Mouse (Mus musculus): Measurements from ENCODE around the gene Kcnip1. TPM values are rescaled to one million over a fixed set of nuclear protein-coding genes. Genes with fewer than 3 reads are reported as not detected.

The Kcnip1 gene
- polyA plus RNA-seq, 1 experiment from 2014 or later: 3.9 TPM

DNA sequence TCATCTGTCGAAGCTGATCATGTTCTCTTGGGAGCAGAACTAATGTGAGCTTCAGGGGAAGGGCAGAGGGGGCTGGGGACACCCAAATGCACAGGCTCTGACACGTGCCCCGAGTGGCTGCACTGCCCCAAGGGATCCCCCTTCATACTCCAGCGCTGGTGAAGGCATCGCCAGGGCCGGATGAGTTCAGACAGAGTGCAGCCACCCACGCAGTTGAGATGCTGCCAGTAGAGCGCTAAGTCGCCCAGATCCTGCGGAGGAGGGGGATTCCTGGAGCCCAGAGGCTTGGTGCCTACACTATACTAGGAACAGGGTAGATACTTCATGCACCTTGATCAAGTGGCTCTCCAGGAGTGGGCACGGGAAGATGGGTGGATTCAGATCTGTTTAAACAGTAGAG lies 143.3 kb downstream of the Kcnip1 start:
- H3K27me3 ChIP-seq (ENCODE audit: control insufficient read depth, insufficient read depth, low read length): no peaks in the 10 kb centered on the region
- no peak overlapping the region for H3K4me3 ChIP-seq (ENCODE audit: low read depth, low read length)
- TF ChIP-seq CTCF (IDR thresholded peaks at IDR 0.05; ENCODE audit: low read depth) (no peak), EP300 (optimal IDR thresholded peaks at IDR 0.05) (no peak)
- no peak overlapping the region for H3K4me2 ChIP-seq (replicated peaks; ENCODE audit: low read depth)
- WGBS: 41% methylated on average over 11 of the region's 11 CpGs
- H3K27ac ChIP-seq (replicated peaks): no peak overlapping the region
- H3K36me3 ChIP-seq (ENCODE audit: control insufficient read depth, insufficient read depth, low read length): no peaks in the 10 kb centered on the region
- no peaks in the 10 kb centered on the region for H3K9me3 ChIP-seq (ENCODE audit: control insufficient read depth, low read length)
- DNase-seq (ENCODE audit: low spot score): peak; percentile 32
- 0 out of 2 replicates have a peak, but pooled peaks have one; percentile 38 for ATAC-seq (ENCODE audit: low FRiP score, low TSS enrichment)
- H3K4me1 ChIP-seq (replicated peaks; ENCODE audit: control insufficient read depth, insufficient read depth): no peaks in the 10 kb centered on the region
- no peak overlapping the region for H3K9ac ChIP-seq (ENCODE audit: low read length)

DNA sequence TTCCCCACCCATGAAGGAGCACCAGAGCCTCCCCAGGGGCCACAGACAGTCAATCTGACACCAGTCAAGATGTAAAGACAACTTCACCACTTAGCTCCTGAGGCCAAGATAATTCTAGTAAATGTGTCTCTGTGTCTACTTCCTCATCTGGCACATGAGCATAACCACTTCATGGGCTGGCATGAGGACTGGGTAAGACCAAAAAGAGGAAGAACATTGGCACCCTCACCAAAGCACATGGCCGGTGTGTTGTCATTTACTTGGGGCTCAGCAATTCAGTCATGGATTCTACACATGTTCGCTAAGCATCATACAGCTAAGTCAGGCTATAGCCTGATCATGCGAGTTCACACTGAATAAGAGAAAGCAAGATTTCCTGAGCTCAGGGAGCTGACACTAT lies 144.3 kb downstream of the Kcnip1 start:
- Histone ChIP-seq H3K36me3 (ENCODE audit: control insufficient read depth, insufficient read depth, low read length) (no peaks in the 10 kb centered on the region), H3K9me3 (ENCODE audit: control insufficient read depth, low read length) (no peaks in the 10 kb centered on the region), H3K27me3 (ENCODE audit: control insufficient read depth, insufficient read depth, low read length) (no peaks in the 10 kb centered on the region), H3K9ac (ENCODE audit: low read length) (no peak overlapping the region), H3K4me3 (ENCODE audit: low read depth, low read length) (no peak overlapping the region), H3K4me2 (replicated peaks; ENCODE audit: low read depth) (no peak overlapping the region), H3K4me1 (replicated peaks; ENCODE audit: control insufficient read depth, insufficient read depth) (no peaks in the 10 kb centered on the region), H3K27ac (replicated peaks) (no peak overlapping the region)
- 95% methylated on average over 3 of the region's 3 CpGs for WGBS
- TF ChIP-seq CTCF (IDR thresholded peaks at IDR 0.05; ENCODE audit: low read depth): no peak
- TF ChIP-seq EP300 (optimal IDR thresholded peaks at IDR 0.05): no peak
- DNase-seq (ENCODE audit: low spot score) (no peak), ATAC-seq (ENCODE audit: low FRiP score, low TSS enrichment) (no peak)

DNA sequence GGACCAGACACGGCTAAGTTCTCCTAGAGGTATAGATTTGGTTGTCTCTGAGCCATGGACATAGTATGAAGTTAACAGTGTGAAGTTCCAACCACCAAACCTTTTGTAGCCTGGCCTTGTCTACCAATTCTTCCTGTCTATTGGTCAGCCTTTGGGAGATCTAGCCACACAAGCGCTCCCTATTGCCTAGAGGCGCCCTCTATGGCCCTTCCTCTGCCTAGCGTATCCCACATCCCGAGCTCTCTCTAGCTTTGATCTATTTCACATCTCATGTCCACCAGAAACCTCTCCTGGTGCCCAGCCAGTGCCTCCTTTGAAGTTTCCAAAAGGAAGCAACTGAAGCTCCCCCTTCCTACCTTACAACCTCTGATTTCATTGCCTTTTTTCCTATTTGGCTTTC lies 147.0 kb downstream of the Kcnip1 start:
- 66% methylated on average over 5 of the region's 5 CpGs for WGBS
- no peak for DNase-seq (ENCODE audit: low spot score)
- no peaks in the 10 kb centered on the region for H3K9me3 ChIP-seq (ENCODE audit: control insufficient read depth, low read length)
- no peak overlapping the region for H3K27ac ChIP-seq (replicated peaks)
- no peak overlapping the region for H3K4me3 ChIP-seq (ENCODE audit: low read depth, low read length)
- no peak overlapping the region for H3K9ac ChIP-seq (ENCODE audit: low read length)
- no peak for TF ChIP-seq EP300 (optimal IDR thresholded peaks at IDR 0.05)
- TF ChIP-seq CTCF (IDR thresholded peaks at IDR 0.05; ENCODE audit: low read depth): no peak
- H3K36me3 ChIP-seq (ENCODE audit: control insufficient read depth, insufficient read depth, low read length): no peaks in the 10 kb centered on the region
- no peaks in the 10 kb centered on the region for H3K27me3 ChIP-seq (ENCODE audit: control insufficient read depth, insufficient read depth, low read length)
- ATAC-seq (ENCODE audit: low FRiP score, low TSS enrichment): no peak
- H3K4me1 ChIP-seq (replicated peaks; ENCODE audit: control insufficient read depth, insufficient read depth): no peaks in the 10 kb centered on the region
- no peak overlapping the region for H3K4me2 ChIP-seq (replicated peaks; ENCODE audit: low read depth)

DNA sequence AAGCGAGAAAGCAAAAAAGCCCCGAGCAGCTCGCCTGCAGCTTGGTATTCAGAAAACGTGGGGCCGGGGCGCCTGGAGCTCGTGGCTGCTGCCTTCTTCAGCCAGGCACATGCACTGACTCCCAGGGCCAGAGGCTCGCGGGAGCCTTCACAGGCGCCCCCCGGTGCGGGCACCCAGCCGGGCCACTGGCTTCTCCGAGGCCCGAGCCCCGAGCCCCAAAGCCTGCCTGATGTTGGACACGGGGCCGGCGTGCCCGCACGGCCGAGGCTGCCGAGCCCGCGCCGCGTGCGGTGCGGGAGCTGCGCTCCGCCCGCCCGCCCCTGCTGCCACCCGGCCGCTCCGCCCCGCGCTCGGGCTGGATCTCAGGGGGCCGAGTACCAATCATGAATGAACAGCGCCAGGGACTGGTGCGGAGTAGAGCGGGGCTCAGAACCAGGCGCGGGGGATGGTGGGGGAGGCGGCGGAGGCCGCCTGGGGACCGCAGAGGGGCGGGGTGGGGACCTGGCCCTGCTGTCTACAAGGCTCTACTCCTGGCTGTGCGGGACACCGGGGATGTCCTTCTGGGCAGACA lies 149.6 kb downstream of the Kcnip1 start:
- under 1% methylated on average over 42 of the region's 52 CpGs for WGBS
- Histone ChIP-seq H3K9me3 (ENCODE audit: control insufficient read depth, low read length) (no peaks in the 10 kb centered on the region), H3K4me1 (replicated peaks; ENCODE audit: control insufficient read depth, insufficient read depth) (no peaks in the 10 kb centered on the region), H3K4me2 (replicated peaks; ENCODE audit: low read depth) (peak overlapping the region; percentile 60), H3K27ac (replicated peaks) (no peak overlapping the region), H3K27me3 (ENCODE audit: control insufficient read depth, insufficient read depth, low read length) (no peaks in the 10 kb centered on the region), H3K9ac (ENCODE audit: low read length) (no peak overlapping the region), H3K36me3 (ENCODE audit: control insufficient read depth, insufficient read depth, low read length) (no peaks in the 10 kb centered on the region), H3K4me3 (ENCODE audit: low read depth, low read length) (peak overlapping the region; percentile 37)
- DNase-seq (ENCODE audit: low spot score) (peak; percentile 21), ATAC-seq (ENCODE audit: low FRiP score, low TSS enrichment) (peak; percentile 51; the same call in 1 of the 2 replicates)
- TF ChIP-seq EP300 (optimal IDR thresholded peaks at IDR 0.05) (no peak), CTCF (IDR thresholded peaks at IDR 0.05; ENCODE audit: low read depth) (no peak)

DNA sequence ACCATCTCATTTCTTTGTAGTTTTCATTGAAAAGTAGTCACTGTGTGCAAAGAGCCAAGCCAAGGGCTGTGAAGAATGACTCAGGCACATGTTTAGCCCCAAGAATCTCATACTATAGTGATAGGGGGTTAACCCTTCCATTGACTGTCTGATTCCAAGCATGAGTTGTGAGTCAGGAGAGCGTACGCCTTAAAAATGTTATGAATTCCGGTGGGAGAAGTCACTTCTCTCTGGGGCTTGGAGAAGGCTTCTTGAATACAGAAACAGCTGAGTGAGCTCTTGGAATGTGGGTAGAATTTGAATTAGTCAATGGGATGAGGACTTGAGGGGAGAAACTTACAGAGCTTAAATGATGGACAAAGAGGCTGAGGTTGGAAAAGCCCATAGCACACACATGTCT lies 153.9 kb downstream of the Kcnip1 start:
- no peak overlapping the region for H3K4me3 ChIP-seq (ENCODE audit: low read depth, low read length)
- H3K9me3 ChIP-seq (ENCODE audit: control insufficient read depth, low read length): no peaks in the 10 kb centered on the region
- ATAC-seq (ENCODE audit: low FRiP score, low TSS enrichment) (no peak), DNase-seq (ENCODE audit: low spot score) (no peak)
- no peak overlapping the region for H3K4me2 ChIP-seq (replicated peaks; ENCODE audit: low read depth)
- no peaks in the 10 kb centered on the region for H3K4me1 ChIP-seq (replicated peaks; ENCODE audit: control insufficient read depth, insufficient read depth)
- no peaks in the 10 kb centered on the region for H3K27me3 ChIP-seq (ENCODE audit: control insufficient read depth, insufficient read depth, low read length)
- TF ChIP-seq EP300 (optimal IDR thresholded peaks at IDR 0.05) (no peak), CTCF (IDR thresholded peaks at IDR 0.05; ENCODE audit: low read depth) (no peak)
- H3K9ac ChIP-seq (ENCODE audit: low read length): no peak overlapping the region
- H3K27ac ChIP-seq (replicated peaks): no peak overlapping the region
- 85% methylated on average over 3 of the region's 3 CpGs for WGBS
- H3K36me3 ChIP-seq (ENCODE audit: control insufficient read depth, insufficient read depth, low read length): no peaks in the 10 kb centered on the region

DNA sequence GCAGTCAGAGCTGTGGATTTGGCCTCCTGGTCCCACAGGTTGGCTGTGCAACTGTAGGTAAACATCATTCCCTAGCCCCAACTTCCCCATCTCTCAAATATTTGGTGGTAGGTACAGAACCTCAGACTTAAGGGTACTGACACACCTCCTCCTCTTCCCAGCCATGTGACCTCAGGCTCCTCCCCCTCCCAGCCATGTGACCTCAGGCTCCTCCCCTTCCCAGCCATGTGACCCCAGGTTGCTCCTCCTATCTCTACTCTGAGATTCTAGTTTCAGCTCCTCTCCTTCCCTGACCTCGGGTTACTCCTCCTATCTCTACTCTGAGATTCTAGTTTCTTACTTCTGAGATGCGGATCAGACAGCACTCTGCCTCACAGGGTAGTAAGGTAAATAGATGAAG lies 163.2 kb downstream of the Kcnip1 start:
- Histone ChIP-seq H3K4me1 (replicated peaks; ENCODE audit: control insufficient read depth, insufficient read depth) (no peaks in the 10 kb centered on the region), H3K4me2 (replicated peaks; ENCODE audit: low read depth) (no peak overlapping the region), H3K27me3 (ENCODE audit: control insufficient read depth, insufficient read depth, low read length) (no peaks in the 10 kb centered on the region), H3K36me3 (ENCODE audit: control insufficient read depth, insufficient read depth, low read length) (no peaks in the 10 kb centered on the region), H3K9me3 (ENCODE audit: control insufficient read depth, low read length) (no peaks in the 10 kb centered on the region), H3K4me3 (ENCODE audit: low read depth, low read length) (no peak overlapping the region), H3K9ac (ENCODE audit: low read length) (no peak overlapping the region), H3K27ac (replicated peaks) (no peak overlapping the region)
- WGBS: 67% methylated on average over 2 of the region's 2 CpGs
- TF ChIP-seq EP300 (optimal IDR thresholded peaks at IDR 0.05): no peak
- no peak for TF ChIP-seq CTCF (IDR thresholded peaks at IDR 0.05; ENCODE audit: low read depth)
- ATAC-seq (ENCODE audit: low FRiP score, low TSS enrichment): peak; percentile 26; the same call in 1 of the 2 replicates
- no peak for DNase-seq (ENCODE audit: low spot score)

Measured in stomach, postnatal 0 days (tissue).